Mouse (Mus musculus): Measurements from ENCODE around the gene Thbs2.
"Not testable (repeated sequence)": the region's sequence is repeated elsewhere in the genome, so short reads cannot be mapped to it uniquely, and the experiment has no call there.

Thbs2 gene

DNA sequence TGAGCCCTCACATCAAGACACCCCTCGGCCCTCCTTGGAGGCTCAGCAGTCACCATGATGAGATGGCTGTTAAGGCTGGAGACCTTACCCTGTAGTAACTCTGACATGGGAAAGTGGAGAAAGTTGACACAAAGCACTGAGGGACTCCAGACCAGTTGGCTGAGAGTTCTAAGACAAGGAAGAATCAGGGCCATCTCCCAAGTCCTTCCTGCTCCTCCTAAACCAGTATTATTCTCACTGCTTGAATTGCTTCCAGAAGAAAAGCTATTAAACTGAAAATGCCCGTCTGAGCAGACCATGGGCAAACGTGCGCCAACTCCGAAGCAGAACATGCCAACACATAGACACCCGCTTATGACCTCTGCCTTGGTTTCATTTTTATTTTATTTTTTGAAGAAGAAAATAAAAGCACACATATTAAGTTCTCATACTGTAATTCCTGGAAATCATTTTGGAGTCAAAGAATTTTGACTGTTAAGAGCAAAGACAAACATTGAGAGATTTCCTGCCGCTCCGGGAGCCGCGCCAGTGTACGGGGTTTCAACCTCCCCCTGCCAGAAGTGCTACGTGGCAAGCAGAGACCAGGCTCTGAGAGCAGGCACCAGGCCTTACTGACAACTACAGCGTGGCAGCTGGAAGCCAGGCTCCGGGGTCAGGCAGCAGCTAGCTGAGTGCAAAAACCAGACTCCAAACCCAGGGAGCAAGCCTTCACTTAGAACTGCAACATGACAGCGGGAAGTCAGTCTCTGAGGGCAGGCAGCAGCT is 53.5 kb downstream of the Thbs2 start:
- in situ Hi-C loops (cut with MboI; ENCODE audit: low sequenced_read_pairs): no loop called here

DNA sequence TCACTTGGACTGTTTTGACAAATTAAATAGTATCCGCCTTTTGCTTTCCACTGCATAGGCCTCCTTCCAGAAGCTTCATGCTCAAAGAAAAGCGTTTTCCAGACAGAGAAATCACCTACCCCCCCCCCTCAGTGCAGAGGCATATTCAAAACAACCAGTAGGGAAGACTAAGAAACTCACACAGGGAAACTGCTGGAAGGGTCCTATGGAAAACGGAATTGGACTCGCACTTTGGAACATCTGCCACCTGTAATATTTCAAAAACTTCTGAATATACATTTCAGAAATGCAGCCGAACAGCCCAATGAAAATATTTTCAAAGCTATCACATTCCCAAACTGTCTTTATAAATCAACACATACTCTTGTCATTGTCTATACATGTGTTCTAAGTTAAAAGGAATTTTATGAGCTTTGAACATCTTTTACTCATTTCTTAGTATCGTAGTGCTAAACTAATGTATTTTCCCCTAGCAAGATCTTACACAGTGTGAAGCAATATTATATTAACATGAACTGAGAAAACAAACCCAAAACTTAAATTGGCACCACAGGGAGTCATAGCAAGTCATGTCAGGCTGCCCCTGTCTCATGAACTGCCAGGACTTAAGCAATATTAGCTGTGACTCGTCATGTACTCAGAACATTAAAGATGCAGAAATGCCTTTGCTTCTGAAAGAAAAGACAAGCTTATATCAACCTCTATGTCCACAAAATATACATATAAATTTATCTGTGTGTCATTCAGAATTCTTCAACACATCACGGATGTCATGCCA is 58.3 kb downstream of the Thbs2 start:
- in situ Hi-C loops (cut with MboI; ENCODE audit: low sequenced_read_pairs): no loop called here

DNA sequence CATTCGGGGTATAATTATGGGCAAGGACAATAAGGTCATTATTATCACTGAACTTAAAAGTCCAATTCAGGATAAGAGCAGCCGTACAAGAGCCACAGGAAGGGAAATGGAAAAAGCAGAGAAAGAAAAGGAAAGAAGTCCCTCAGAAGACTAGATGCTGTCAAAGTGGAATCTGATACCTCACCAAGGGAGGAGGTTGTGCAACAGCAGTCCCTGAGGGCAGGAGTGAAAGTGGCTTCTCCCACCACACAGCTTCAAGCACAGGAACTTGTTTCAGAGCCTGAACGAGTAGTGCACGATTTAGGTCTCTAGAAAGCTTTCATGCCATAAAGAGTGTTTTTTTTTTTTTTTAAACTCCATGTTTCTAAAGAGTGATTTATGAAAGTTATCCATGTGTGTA is 65.1 kb downstream of the Thbs2 start:
- in situ Hi-C loops (cut with MboI; ENCODE audit: low sequenced_read_pairs): no loop called here

DNA sequence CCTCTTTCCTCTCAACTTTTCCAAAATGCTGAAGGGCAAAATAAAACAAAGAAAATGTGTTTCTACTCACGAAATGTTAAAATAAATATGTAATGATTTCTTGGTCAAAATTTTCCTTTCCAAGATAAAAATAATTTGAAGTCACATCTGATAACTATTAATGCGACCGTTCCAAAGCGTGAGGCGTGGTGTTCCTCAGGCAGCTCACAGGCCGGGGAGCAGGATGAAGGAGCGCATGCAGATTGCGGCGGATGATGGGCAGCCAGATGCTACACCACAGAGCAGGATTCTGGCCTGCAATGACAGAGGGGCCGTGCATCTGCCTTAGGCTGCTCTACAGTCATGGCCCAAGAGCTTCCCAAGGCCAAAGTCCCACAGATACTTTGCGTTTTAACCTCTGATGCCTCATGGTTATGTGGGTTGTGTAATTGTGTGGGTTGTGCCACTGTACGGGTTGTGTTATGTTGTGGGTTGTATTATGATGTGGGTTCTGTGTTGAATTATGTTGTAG is 66.2 kb downstream of the Thbs2 start:
- in situ Hi-C loops (cut with MboI; ENCODE audit: low sequenced_read_pairs): no loop called here

DNA sequence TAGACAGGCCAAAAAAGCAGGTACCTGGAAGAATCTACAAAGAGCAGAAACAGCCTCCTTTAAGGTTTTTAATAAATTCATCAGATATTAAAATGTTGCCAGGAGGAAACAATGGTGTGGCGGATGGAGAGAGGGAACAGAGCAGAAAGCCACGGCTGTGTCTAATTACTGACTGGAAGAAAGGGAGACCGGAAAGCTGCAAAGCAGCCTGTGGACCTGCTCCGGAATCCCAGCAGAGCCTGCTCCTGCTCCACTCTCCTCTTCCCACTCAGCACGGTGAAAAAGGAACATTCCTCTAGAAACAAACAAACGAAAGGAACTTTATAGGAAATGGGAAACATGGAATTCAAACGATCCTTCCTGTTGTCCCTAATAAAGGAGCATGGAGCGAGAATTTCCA is 69.6 kb downstream of the Thbs2 start:
- in situ Hi-C loops (cut with MboI; ENCODE audit: low sequenced_read_pairs): no loop called here

DNA sequence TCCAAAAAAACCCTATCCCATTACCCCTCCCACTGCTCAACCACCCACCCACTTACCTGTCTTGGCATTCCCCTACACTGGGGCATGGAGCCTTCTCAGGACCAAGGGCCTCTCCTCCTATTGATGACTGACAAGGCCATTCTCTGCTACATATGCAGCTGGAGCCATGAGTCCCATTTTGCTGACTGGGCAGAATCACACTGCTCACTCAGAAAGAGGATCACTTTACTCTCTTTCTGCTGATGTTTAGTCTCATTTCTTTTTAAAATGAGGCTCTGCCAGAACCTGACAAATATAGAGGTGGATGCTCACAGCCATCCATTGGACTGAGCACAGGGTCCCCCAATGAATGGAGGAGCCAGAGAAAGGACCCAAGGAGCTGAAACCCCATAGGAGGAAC is 73.0 kb downstream of the Thbs2 start:
- in situ Hi-C loops (cut with MboI; ENCODE audit: low sequenced_read_pairs): not testable (repeated sequence)

DNA sequence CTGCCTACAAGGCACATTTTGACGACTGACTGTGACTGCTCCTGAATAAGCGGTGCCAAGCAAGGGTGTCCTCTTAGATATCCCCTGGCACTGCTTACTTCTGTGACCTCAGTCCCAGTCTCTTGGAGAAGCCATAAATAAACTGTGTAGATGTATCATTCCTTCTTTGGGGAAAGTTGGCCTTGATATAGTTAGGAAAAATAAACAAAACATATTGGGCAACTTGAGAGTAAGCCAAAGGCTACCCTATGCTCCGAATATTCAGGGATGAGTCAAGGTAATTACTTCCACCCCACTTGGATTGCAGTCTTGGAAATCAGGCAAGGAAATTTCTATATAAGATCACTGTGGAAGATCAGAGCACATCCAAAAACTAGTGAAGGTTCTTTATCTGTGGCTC is 74.0 kb downstream of the Thbs2 start:
- in situ Hi-C loops (cut with MboI; ENCODE audit: low sequenced_read_pairs): no loop called here

DNA sequence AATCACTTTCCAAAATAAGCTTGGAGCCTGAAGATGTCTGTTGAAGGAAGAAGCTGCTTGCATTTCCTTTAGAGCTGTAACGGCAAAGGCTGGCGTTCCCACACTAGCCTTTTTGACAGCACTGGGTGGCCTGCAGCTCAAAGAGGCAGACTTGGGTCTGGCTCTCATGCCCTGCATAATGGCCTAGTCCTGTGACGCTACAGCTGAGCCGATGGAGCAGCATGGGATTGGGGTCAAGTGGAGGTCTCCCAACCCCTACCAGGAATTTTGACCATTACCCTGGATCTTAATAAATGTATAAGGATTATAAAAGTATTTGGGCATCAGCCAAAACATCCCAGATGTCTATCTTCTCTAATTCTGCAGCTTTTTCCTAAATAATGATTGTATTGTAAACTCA is 75.0 kb downstream of the Thbs2 start:
- in situ Hi-C loops (cut with MboI; ENCODE audit: low sequenced_read_pairs): no loop called here

Data from CH12F3 (cell line).